Mouse (Mus musculus): ENCODE measurements at regions not wholly inside any gene's neighbourhood (a gene's known extent, or its start where the extent isn't known, plus 50 kb on each side); places are given as distances from the start of the nearest gene placed in this dataset.

DNA sequence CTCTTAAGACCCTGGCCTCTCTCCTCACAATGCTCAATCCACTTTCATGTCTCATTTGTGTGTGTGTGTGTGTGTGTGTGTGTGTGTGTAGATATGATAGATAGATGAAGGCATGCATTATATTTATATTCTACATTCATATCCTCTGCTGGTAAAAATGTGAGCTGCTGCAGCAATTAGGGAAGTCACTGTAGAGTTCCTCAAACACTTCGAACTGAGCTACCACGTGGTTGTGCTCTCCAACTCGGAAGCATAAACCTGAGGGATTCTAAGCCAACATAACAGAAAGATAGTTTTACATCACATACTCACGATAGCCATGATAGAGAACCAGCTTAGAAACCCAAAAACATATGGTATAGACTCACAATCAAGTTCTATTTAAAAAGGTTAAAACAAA, 565.5 kb upstream of the B3galt2 start:
- DNase-seq, result no peak

DNA sequence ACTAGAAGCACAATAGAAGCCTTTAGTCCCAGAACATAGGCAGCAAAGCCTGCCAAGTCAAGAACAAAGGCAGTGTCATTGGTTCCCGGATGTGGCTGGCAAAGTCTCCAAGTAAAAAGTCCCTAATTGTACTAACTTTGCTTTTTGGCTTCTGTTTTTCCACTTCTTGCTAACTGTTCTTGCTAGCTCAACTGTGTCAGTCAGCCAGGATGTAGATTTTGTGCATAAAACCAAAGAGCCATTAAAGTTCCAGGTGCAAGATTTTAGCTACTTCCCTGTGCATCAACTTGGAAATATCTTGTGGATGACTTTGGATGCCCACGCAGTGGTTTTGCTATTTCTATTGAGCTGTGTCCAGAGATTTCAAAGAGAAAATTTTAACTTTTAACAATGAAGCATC, 560.0 kb upstream of the B3galt2 start:
- peak in 1 of 2 experiments; percentile 23 for DNase-seq

DNA sequence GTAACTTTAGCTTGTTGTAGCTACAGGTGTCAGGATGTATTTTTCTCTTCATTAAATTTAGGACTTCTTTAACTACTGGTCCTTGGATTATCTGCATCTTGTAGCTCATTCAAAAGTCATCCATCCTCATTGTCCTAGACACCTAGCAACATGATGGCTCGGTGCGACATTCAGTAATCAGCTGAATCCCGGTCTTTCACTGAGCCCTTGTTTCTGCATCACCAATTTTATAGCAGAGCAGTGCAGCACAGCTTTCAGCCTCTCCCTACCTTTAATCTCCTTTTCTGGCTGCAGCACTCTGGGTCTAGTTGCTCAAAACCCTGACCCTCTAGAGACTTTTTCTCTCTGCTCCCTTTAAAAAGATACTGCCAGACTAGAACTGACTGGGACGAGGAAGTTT, 543.6 kb upstream of the B3galt2 start:
- no peak for DNase-seq

DNA sequence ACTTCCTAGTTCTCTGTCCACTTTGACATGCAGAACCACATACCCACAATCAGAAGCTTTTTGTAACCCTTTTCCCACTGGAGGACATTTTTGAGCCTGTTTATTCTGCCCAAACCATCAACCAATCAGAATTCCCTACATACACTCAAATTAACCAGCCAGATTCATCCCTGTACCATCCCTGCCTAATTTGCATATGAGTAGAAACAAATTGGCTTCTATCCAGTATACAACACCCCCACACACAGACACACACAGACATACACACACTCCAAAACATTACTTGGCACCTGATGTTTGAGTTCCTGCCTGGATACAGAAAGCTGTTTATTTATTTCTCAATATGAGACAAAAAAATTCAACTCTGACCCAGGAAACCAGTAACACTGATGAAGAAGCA, 542.2 kb upstream of the B3galt2 start:
- DNase-seq, result no peak

GRCm38 (mm10) chr1:143122185-143122584, 518.3 kb upstream of the B3galt2 start:
- no peak for DNase-seq

GRCm38 (mm10) chr1:143130257-143130656, 510.2 kb upstream of the B3galt2 start:
- no peak for DNase-seq

DNA sequence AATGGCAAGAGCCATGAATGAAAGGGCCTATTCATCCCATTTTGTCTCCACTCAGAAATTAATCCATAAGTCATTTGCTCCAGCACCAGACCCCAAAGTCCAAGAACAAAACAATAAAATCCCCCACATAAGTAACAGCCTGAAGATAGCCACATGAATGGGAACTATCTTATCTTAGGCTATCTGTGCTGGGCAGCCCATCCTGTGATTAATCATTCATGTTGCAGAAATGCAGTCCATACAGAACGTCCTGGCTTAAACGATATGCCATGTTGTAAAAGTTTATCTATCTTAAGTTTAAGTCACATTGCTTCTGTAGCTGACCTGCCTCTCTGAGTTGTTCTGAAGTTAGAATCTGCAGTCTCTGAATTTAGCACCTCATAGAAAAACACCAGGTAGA, 507.7 kb upstream of the B3galt2 start:
- no peak for DNase-seq

GRCm38 (mm10) chr1:143145111-143145984, 495.1 kb upstream of the B3galt2 start:
- no peak for DNase-seq

- peak in 1 of 2 experiments; percentile 10 for DNase-seq
Measured at GRCm38 (mm10) chr1:143171286-143171685, 469.2 kb upstream of the B3galt2 start.

DNA sequence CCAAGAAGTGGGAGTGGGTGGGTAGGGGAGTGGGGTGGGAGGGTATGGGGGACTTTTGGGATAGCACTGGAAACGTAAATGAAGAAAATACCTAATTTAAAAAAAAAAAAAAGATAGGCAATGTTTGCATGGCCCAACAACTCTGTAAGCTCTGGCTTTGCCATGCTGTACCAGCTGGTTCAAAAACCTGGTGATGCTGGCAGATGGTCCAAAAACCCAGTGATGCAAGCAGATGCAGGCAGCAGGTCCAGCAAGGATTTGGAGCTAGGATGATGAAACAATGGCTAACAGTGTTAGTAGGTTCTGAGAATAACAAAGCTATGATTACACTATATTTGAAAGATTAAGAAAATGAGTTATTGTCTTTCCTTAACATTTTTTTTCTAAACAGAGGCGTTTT, 466.6 kb upstream of the B3galt2 start:
- peak; percentile 58 to 71 for DNase-seq

DNA sequence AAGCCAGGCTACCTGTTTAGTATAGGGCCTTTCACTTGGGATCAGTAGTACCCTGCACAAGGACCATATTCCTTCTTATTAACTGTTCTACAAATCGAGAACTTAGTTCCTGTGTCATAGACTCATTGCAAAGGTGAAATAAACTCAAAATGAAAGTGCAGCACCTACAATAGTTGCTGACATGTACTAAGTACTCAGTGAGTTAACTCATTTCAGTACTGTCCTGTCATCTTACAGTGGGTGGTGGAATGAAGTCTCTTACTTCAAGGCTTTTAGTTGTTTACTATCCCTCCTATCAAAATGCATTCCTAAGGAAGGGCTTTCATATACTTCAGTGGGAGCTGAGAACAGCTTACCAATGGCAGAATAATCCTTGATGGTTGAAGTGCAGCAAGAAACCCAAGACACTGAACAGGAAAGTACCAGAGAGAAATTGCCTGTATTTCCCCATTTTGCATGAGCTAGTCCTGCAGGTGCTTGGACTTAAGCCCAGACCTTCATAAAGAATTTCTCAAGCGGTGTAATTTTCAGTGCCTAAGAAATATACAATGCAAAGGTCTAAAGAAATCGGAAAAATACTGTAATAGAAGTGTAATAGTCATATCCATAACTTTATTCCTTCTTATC, 448.2 kb upstream of the B3galt2 start:
- no peak for DNase-seq

DNA sequence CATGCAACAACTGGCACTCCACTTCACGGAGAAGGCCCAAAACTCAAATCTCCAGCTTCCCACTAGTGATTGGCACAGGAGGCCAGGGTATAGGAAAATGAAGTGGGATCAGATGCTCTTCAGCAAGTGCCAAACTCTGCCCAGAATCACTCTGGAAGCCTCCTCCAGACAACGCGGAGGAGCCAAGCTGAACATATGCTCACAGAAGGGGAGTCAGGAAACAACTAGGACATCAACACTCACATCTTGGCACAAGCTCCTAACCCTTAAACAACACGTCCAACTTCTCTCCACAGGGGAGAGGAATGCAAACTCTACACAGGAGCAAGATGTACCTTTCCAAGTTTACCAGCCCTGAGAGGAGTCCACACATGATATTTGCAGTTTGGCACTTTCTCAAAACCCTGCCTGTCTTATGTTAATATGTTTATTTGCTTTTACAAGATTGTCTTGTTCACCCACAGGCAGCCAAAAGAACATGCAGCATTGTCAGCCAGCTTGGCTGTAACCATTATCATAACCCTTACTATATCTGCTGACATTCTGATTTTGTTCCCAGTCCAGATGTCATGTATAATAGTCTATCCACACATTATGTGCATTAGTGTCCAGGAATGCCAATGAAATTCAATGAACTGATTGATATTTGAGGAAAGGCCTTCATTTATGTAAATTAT, 440.1 kb upstream of the B3galt2 start:
- DNase-seq, result peak; percentile 44 to 60

DNA sequence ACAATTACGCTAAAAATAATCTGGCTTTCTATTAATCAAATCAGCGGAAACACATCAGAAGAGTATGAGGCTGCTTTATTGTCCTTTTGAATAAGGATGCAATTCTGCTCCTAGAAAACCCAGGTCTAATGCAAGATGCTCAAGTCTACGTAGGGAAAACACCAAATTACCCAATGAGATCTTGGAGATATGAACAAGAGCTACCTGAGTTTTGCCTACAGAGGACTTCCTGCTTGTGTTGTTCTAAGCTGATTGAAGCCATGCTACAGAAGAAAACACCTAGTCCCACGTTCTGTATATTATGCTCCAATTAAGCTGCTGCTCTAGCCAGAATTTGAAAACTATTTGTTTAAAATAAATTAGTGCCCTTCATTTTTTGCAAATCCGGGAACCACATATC, 439.5 kb upstream of the B3galt2 start:
- no peak for DNase-seq

- DNase-seq, result no peak
Measured at GRCm38 (mm10) chr1:143202182-143202581, 438.3 kb upstream of the B3galt2 start.

GRCm38 (mm10) chr1:143204070-143204469, 436.4 kb upstream of the B3galt2 start:
- DNase-seq, result no peak

- DNase-seq, result no peak
Measured at GRCm38 (mm10) chr1:143206995-143207394, 433.5 kb upstream of the B3galt2 start.

DNA sequence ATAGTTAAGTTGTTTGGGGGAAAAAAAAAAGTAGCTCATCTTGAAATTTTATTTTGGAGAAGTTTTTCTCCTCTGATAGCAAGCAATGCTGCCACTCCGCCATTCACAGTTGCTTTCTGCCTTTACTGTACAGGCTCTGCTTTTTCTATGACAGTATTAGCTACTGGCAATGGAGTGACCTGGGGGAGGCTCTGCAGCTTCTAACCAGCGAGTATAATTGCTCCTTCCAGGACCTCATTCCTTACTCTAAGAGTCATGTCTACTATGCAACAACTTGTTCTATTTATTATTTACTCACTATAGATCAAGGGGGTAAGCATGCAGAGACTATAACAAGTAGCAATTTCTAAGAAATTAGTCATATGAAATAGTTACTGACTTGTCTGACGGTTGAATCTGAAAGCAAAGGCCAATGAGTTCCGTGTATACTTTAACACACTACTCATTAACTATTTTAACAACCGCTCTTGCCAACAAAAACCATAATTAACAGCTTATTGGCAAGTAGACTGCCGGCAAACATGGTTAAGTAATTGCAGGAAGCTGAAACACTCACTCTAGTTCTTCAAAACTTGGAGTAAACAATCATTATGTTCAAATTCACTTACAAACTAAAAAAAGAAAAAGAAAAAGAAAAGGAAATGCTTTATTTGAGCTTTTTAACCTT, 432.9 kb upstream of the B3galt2 start:
- DNase-seq, result no peak

- DNase-seq, result no peak
Measured at GRCm38 (mm10) chr1:143217401-143217800, 423.1 kb upstream of the B3galt2 start.

DNA sequence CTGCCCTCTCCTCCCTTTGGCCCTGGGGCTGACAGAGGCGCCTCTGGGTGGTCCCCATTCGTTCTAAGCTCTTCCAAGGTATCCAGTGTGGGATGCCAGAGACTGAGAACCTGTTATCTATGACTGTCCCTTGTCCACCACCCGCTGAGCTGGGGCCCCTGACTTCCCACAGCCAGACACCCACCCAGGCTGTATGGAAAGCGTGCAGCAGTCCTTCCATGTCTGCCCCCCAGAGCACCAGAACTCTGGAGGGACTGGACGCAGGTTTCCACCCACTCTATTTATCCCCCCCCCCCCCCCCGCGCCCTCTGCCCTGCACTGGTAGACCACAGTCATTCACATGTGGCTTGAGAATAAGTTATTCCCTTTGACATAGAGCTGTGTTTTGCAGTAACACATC, 408.5 kb upstream of the B3galt2 start:
- no peak for DNase-seq

DNA sequence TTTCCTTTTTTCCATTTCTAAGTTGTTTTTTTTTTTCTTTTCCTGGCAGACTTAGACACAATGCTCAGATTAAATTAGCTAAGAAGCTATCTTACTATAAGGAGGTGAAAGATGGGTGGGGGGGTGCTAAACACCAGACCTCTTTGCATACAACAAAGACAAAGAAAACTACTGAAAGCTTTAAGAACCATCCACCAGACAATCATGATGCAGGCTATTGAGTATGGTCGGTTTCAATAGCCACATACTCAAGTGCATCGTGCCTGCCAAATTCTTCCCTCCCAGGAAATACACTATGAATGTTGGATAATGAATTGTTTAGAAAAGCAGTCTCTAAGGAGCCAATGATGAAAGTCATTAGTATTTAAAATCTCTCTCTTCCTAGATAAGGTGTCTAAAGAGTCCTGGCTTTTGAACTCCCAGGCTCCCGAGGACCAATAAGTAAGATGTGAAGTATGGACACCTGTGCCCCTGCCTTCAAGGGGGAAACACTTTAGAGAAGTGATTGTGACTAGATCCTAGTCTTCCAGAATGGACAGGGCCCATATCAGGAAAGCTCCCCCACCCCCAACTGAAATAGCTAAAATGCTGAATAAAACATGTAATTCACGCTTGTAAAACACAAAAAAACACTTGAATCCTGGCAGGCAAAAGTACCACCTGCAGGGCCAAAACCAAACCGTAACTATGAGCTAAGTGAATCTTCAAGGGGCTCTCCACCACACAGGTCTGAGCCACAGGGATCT, 381.8 kb upstream of the B3galt2 start:
- DNase-seq, result no peak

- no peak for DNase-seq
Measured at GRCm38 (mm10) chr1:143263263-143264038, 377.0 kb upstream of the B3galt2 start.

All from layer of hippocampus, postnatal 36 days (tissue).